Mouse (Mus musculus): ENCODE data around the gene Bri3.
"Not testable (repeated sequence)": the region's sequence is repeated elsewhere in the genome, so short reads cannot be mapped to it uniquely, and the experiment has no call there.

The Bri3 gene

DNA sequence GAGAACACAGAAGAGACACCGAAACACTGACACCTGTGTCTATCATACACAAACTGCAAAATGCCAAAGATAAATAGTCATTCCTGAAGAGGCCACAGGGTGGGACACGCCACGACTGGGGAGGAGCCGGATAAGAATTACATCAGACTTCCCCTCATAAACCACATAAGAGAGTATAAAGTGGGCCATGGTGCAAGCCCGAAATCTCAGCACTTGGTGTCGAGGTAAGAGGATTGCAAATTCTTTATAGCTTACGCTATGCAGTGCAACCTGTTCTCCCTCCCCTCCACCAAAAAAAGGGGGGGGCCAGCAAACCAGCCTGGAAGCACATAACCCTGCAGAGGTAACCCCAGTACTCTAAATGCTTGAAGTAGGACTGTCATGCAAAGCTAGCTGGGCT, 50.7 kb downstream of the Bri3 start:
- no peak for DNase-seq (ENCODE audit: low spot score in 2 of 2)

DNA sequence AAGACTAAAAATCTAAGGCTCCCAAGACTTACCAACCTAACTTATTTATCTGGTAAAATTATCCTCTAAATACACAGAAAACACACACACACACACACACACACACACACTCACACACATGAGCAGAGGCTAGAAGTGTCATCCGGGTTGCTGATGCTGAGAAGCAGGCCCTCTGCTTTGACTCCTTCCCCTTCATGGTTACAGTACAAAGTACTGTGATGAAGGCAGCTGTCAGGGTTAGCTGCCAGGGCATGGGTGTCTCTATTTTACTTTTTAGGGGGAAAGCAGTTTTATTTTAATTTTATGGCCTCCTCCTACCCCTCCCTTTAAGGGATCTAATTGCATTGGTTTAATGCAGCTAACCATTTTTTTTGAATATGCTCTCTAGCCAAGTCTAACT, 51.1 kb downstream of the Bri3 start:
- no peak for DNase-seq (ENCODE audit: low spot score in 2 of 2)

DNA sequence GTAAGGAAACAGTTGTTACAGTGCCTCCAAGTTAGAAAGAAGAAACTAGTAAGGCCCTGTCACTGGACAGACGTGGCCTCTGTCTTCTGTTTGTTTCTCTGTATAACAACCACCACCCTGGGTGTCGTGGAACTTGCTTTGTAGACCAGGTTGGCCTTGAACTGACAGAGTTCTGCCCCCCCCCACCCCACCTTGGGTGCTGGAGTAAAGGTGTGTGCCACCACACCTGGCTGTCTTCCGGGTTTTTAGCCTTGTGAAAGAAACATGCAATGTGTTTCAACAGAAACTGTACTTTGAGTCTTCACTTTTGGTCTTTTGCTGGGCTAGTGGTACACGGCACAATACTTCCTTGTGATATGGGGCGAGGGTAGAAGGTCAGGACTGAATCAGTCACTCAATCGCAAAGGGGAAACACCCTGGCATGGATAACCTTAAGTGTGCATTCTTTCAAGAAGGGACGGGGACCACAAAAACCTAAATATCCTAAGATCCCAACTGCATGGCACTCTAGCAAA, 51.9 kb downstream of the Bri3 start:
- DNase-seq (ENCODE audit: low spot score in 2 of 2) = no peak

DNA sequence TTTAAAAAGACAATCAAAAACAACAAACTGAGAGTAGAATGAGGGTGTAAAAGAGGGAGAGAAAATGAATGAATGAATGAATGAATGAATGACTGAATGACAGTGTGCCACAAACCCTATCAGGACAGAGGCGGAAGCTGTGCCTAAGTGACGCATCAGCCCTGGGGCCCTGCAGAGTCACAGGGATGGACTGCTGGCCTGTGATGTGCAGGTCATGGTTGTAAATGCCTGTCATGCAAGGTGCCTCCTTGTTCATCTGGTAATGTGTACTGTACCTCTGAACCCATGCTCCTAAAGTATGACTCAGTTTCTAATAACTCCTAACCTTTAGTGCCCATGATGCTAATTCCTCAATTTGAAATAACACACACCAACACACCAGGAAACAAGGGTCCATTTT, 58.8 kb downstream of the Bri3 start:
- no peak for DNase-seq (ENCODE audit: low spot score in 2 of 2)

DNA sequence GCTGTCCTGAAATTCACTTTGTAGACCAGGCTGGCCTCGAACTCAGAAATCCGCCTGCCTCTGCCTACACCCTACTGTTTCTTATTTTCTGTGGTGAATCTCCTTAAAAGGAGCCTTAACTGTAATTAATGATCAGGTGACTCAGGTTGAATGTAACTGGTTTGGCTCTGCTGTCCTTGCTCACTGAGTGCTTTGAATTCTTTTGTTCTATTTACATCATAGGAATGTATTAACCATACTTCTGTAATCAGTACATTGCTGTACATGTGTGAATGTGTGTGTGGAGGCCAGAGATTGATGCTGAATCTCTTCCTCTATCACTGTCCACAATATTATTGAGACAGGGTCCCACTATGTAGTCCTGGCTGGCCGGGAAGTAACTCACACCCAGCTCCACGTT, 64.7 kb downstream of the Bri3 start:
- no peak for DNase-seq (ENCODE audit: low spot score in 2 of 2)

DNA sequence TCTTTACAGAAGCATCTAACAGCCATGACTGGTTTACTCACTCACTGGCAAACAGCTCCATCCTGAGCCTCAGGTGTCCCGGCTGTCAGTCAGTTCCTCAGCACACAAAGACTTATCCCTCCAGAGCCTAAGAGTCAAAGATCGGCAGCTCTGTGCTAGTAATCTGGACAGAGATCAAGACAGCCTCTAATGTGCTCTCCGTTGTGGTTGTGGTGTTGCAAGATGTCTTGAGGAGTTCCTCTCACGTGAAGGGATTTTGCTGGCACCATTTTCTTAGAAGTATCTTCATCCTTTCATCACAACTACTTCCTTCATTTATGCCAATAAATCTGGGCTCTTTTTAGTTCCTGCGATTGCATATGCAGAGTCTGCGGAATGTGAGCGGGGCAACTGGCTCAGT, 67.9 kb downstream of the Bri3 start:
- no peak for DNase-seq (ENCODE audit: low spot score in 2 of 2)

DNA sequence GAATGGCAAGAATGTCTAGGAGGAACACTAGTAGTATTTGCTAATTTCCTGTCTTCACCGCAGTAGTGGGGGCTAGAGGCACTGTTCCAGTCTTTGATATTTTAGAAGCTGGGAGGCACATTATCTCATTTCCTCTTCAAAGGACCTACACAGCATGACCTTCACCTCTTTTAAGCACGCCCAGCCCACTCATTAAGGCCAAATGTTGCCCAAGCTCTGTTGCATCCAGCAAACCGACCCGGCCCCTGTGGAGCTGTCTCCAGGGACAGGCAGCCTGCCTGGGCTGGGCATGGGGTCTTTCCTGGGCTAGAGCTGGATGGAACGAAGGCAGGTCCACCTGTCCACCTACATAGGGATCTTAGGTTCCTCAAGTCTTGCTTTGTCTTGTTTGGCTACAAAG, 69.1 kb downstream of the Bri3 start:
- DNase-seq (ENCODE audit: low spot score in 2 of 2) = no peak

DNA sequence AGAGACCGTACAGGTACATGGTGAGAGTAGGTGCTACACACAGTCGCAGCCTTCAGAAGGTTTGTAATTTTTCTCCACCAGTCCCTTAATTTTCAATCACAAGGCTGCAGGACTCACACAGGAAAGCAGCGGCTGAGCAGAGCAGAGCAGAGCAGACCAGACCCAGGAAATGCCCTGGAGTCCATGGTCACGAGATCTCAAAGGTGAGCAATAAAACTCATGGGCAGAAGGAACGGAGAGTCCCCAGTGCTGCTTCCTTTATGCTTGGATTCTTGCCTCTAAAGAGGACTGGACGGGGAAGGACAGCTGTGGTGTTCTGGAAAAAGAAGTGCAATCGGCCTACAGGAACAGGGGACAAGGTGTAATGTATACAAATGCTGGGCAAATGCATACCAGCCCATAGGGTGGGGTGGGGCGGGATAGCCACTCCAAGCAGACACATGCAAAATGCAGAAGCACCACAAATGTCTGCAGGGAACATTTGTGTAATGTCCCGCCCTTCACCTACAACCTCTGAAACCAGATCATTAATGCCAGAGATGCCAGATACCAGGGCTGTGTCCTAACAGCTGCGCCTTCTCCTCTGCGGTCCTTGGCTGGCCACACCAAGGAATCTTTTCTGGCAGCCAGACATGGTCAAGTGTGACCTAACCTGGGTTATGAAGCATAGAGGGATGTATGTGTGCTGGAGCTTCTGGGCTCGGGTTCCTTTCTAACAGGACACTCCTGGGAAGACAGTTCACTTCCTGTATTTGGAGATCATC, 70.7 kb downstream of the Bri3 start:
- DNase-seq (ENCODE audit: low spot score in 2 of 2) = no peak

DNA sequence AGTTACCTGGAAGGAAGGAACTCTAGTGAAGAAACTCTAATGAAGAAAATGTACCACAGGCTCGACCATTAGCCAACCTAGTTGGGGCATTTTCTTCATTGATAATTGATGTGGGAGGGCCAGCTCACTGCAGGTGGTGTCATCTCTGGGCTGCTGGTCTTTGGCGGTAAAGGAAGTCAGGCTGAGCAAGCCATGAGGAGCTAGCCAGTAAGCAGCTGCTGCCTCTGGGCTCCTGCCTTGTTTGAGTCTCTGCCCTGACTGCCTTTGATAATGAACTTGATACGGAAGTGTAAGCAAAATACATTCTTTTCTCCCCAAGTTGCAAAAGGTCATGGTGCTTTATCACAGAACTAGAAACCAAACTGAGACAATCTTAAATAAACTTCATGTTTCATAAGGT, 72.2 kb downstream of the Bri3 start:
- DNase-seq (ENCODE audit: low spot score in 2 of 2) = no peak

DNA sequence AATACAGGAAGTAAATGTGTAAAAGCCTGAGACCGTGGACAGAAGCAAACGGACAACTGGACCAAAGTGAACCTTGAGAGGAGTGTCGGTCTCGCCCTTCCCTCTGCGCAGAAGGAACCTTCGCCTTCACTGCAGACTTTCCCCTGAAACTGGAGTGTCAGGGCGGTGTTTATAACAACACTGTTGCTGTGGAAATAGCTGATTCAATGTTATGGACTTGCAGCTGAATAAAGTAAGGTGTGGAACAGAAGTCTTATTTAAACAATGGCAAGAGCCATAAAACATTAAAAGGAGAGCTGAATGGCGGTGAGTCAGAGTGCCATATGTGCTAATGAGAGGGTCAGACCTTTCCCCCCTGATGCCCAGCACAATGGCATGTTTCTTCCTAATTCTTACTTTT, 73.2 kb downstream of the Bri3 start:
- no peak for DNase-seq (ENCODE audit: low spot score in 2 of 2)

DNA sequence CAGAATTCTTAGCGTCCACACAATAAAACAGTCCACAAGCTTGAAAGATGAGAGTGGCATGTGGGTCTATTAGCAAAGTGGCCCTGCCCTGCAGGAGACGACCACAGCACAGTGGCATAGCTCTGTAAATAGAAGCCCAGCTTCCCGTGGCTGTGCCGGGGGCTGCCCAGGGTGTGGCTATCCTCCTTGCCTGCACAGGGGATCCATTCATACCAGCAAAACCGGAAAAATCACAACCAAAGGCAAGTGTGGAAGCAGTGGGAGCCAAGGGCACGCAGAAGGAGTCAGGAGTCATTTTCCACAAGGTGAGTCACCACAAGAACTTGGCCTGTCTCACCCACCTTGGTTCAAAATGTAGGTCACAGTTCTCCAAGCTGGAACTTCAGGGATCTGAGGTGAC, 74.0 kb downstream of the Bri3 start:
- no peak for DNase-seq (ENCODE audit: low spot score in 2 of 2)

DNA sequence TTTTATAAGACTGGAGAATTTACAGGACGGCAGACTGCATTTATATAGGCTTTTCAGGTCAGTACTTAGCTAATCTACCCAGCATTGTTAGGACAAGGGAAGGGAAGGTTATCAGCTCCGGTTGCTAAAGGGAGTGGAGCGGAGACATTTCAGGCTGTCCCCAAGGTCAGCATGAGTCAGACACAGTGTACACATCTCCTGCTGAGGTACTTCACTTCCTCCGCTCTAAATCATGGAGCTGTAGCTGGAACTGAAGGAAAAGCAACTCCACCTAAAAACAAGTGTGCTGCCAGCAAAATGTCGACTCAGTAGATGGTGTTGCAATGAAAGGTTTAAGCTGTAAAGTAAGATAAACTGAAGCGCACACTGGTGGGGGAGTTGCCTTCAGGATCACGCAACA, 77.4 kb downstream of the Bri3 start:
- no peak for DNase-seq (ENCODE audit: low spot score in 2 of 2)

DNA sequence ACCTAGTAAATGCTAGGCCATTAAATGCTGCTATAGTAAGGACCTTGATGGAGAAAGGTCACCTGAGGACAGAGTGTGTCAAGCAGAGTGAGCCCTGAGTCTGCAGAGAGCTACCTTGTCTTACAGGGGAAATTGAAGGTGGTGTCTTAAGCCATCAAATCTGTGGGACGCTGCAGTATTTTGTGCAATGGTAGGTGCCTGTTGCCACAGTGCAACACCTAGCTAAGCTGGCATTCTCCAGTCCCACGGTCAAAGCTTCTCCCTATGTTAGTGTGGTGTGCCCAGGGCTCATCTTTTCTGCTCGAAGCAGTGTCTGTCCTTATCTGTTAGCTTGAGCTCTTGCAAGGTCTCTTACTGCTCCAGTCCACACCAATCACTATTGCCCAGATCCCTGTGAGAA, 78.5 kb downstream of the Bri3 start:
- DNase-seq (ENCODE audit: low spot score in 2 of 2) = no peak

DNA sequence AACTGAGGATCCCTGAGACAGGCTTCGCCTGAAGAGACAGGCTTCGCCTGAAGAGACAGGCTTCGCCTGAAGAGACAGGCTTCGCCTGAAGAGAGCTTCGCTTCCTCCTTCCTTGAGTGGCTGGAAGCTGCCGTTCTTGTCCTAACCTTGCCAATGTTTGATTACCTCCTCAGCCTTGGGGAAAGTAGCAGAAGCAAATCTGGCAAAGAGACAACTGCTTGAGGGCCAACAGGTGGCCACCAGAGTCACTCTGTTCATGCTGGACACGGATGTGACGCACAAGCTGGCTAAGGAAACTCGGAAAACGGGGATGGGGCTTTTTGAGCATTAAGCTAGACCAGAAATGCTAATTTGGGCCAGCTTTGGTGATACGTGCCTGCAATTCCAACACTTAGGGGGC, 89.8 kb downstream of the Bri3 start:
- no peak for DNase-seq (ENCODE audit: low spot score in 2 of 2)

DNA sequence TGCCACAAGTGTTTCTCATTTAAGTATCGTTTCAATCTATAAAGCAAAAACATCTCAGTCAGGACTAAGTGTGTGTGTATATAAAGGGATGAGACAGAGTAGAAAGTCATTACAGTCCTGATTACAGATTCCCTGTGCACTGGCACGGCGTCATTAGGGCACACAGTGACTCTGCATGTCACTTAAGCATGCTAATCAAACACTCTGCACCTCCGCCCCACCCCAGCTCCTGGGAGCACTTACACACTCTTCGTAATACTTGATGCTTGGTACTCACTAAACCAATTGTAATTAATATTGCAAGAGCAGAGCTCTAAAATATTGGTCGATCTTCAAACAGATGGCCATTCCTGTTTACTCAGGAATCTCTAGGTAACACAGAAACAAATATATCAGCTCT, 91.1 kb downstream of the Bri3 start:
- not testable (repeated sequence) for DNase-seq (ENCODE audit: low spot score in 2 of 2)

DNA sequence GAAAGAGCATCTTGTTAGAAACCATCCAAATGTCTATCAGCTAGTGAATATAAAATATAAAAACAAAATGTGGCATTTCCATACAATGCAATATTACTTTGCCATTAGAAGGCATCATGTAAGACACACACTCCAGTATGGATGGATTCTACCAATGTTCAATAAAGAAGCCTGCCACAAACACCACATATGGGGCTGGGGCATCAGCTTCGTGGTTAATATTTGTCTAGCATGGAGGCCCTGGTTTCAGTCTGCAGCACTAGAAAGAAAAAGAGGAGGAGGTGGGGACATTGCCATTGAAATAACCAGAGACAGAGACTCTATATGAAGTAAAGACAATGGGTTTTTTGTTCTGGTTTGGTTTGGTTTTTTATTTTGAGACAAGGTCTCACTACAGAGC, 94.5 kb downstream of the Bri3 start:
- DNase-seq (ENCODE audit: low spot score in 2 of 2) = no peak

DNA sequence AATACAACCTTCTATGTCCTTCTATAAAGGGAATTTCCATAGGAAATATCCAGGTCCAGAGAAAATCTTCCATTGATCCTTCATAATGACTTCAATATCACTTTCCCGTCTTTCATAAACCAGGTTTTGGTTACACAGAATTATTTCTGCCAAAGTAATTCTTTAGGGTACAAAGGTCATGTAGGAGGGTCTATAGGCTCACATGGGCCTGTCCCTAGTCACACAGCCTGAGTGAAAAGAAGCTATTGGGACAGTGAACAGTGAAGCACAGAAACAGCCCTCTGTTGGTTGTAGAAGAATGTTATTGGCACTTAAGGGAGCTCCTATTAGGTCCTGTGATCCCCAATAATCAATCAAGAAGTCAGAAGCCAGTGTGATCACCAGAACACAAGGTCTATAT, 96.8 kb downstream of the Bri3 start:
- DNase-seq (ENCODE audit: low spot score in 2 of 2) = no peak

DNA sequence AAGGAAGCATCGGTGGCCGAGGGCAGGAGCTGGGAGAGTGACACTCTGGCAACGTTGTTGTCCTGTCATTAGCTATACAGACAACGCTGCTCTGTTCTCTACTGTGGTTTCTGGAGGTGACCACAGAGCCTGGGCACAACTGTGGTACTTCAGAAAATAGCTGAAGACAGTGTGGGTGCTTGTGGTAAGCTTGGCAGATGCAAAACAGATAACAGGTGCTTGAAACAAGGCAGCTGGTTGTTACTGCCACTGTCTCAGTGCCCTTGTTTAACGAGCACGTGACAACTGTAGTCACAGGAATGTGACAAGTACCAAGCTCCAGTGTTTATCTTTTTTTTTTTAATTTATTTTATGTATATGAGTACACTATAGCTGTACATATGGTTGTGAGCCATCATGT, 100.4 kb downstream of the Bri3 start:
- no peak for DNase-seq (ENCODE audit: low spot score in 2 of 2)

DNA sequence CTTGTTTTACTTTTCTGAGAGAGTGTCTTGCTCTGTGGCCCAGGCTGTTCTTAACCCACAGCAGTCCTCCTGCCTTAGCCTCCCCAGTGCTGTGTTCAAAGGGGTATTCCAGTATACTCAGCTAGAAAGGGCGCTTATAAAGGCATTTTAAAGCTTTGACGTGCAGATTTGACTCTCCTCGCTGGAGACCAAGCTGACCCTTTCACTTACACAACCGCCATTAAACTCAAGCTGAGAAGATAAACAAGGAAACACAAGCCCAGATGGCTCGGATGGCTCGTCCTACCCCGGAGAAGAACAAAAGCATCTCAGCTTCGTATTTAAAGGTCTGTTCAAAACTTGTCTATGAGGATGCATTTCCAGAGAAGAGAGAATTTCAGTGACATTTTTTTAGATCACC, 106.9 kb downstream of the Bri3 start:
- DNase-seq (ENCODE audit: low spot score in 2 of 2) = no peak

DNA sequence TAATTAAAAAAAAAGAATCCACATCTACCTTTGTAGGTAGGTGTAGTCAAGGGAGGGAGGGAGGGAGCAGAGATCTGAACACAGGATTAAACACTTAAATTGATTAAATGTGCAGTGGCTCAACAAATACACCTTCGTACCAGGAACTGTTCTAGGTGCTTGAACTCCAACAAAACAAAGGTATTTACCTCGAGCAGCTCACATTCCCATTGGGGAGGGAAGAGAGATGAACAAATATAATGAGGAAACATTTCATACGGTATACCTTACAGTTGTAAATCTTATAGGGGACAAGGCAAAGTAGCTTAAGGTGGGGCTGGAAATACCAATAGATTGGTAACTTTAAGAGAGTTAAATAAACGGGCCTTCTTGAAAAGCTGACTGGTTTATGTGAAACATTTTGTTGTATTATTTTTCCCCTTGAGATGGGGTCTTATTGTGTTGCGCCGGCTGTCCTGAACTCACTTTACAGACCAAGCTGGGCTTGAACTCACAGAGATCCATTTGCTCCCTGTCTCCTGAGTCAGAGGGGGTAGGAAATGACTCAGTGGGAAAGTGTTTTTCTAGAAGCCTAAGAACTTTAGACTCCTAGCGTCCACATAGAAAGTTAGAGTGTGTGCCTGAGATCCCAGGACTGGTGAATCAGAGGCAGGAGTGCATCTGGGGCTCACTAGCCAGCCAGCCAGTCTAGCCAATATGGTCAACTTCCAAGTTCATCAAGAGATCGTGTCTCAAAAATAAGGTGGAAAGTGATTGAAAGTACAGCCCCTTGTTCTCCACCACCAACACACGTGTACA, 108.2 kb downstream of the Bri3 start:
- DNase-seq (ENCODE audit: low spot score in 2 of 2) = no peak

DNA sequence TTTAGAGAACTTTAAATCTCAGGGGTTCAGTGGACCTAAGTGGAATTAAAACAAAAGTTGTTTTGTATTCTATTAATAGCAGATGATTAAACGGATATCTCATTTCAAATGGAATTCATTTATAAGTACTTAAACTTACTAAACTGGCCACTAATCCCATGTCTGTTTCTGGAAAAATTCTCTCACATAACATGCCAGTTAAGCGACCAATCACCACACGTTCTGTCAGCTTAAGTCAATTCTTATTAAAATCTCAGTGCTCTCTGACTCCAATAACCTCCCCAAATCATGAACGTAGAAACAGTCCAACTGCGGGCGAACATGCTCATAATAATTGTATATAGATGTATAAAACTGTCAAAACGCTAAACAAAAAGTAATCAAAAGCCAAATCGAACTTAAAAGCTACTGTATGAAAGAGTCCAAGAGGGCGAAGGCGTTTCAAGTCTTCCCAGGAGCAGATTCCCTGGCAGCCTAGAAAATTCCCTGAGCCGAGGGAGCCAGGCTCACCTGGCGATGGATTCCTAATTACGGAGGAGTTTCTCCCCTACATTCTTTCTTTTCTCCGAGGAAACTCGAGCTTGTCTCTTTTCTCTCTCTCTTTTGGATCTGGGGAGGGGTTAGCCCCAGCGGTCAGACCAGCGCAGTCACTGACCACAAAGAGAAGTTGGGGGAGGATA, 112.7 kb downstream of the Bri3 start:
- no peak for DNase-seq (ENCODE audit: low spot score in 2 of 2)

DNA sequence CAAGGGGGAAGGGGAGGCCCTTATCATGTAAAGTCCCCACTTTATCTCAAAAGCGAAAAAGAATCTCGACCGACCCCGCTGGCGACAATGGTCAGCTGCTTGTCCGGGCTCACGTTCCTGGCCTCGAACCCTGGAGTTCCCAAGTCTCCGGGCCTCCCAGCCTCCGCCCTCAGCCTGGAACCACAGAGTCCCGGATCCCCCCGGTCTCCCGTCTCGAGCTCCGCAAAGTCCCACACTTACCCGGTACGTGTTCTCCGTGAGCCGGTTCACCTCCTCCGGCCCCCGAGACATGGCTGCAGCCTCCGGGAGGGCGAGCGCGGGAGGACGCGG, 113.3 kb downstream of the Bri3 start:
- peak in 1 of 2 experiments; percentile 7 for DNase-seq (ENCODE audit: low spot score in 2 of 2)
